Mouse (Mus musculus) frontal cortex, postnatal 10 days (tissue): ENCODE results near the gene 4921509C19Rik.
"Not testable (repeated sequence)": the region's sequence is repeated elsewhere in the genome, so short reads cannot be mapped to it uniquely, and the experiment has no call there.

Source experiments
- DNase-seq, 2 experiments: peaks; one replicate each; pipeline ENCODE4 v3.0.0; 2022; ENCODE audit warnings: low spot score in 2 of 2, mixed read lengths in 1 of 2

The 4921509C19Rik gene

GRCm38 (mm10) chr2:151476053-151476452, at the start of gene 4921509C19Rik:
Gene 4921509C19Rik, minus strand, starts transcription at chr2:151476153.
- not testable (repeated sequence) for DNase-seq

GRCm38 (mm10) chr2:151525520-151525919, 49.6 kb upstream of the 4921509C19Rik start:
- no peak for DNase-seq

- no peak for DNase-seq
These were observed 48.5 kb upstream of the 4921509C19Rik start for GRCm38 (mm10) chr2:151524324-151525041.

GRCm38 (mm10) chr2:151519000-151519399, 43.0 kb upstream of the 4921509C19Rik start:
- no peak for DNase-seq

- no peak for DNase-seq
These were observed 37.8 kb upstream of the 4921509C19Rik start for GRCm38 (mm10) chr2:151513525-151514285.

- peak; percentile 48 to 56 for DNase-seq
These were observed 36.2 kb upstream of the 4921509C19Rik start for GRCm38 (mm10) chr2:151512199-151512598.

- DNase-seq: no peak
These were observed 28.3 kb upstream of the 4921509C19Rik start for GRCm38 (mm10) chr2:151504226-151504625.

GRCm38 (mm10) chr2:151500442-151501007, 24.6 kb upstream of the 4921509C19Rik start:
- no peak for DNase-seq

- DNase-seq: no peak
These were observed 22.4 kb upstream of the 4921509C19Rik start for GRCm38 (mm10) chr2:151498358-151498757.

- DNase-seq: peak; percentile 91 to 95
These were observed 18.3 kb upstream of the 4921509C19Rik start, which contains the start of gene Nsfl1c for GRCm38 (mm10) chr2:151494035-151494803. Gene Nsfl1c, plus strand, starts transcription at chr2:151494182.

- no peak for DNase-seq
These were observed 10.5 kb upstream of the 4921509C19Rik start for GRCm38 (mm10) chr2:151486496-151486895.

GRCm38 (mm10) chr2:151434971-151435370, 41.0 kb downstream of the 4921509C19Rik start:
- DNase-seq: not testable (repeated sequence)

- DNase-seq: not testable (repeated sequence)
These were observed 41.8 kb downstream of the 4921509C19Rik start for GRCm38 (mm10) chr2:151434203-151434602.
